Mouse (Mus musculus) left cerebral cortex, adult 2 months (tissue): ENCODE measurements at regions not wholly inside any gene's neighbourhood (a gene's known extent, or its start where the extent isn't known, plus 50 kb on each side); places are given as distances from the start of the nearest gene placed in this dataset.

ENCODE experiments used
- DNase-seq, 2 experiments: peaks; one replicate each; pipeline ENCODE4 v3.0.0; 2021 to 2022; ENCODE audit warnings: low spot score in 2 of 2, mixed read lengths in 1 of 2; ENCODE audit errors: extremely low spot score in 1 of 2
- H3K27ac ChIP-seq: fragments of 200-600 bp; 2 replicates; pipeline ENCODE4 v1.8.1; 2022
- H3K4me3 ChIP-seq: fragments of 200-600 bp; 2 replicates; pipeline ENCODE4 v1.8.1; 2022
- CTCF ChIP-seq: fragments of 200-600 bp; IDR thresholded peaks from 2 replicates; pipeline ENCODE4 v1.8.1; 2022; ENCODE audit warnings: antibody characterized with exemption, mild to moderate bottlenecking, moderate library complexity
- intact Hi-C: fragments of 180-260 bp; cut with DNase I; formaldehyde crosslinking; loops from one replicate; pipeline ENCODE4 v1.15.1; 2025

DNA sequence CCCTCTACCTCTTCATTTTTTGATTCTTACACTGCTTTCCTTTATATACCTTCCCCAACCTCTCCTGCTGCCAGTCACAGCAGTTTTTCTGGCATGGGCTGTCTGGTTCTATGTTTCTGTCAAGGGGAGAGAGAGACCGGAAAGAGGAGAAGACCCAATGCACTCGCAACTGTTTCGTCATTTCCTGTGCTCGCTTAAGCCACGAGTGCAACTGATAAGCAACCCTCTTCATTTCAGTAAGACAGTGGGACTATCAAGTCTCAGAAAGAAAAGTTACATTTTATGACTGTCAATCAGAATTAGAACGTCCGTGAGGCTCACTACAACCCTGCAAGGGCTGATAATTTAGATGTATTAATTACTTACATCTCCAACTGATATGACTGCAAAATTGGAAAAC lies 312.2 kb downstream of the Etnk1 start:
- no peak overlapping the region for H3K4me3 ChIP-seq
- DNase-seq, result no peak
- TF ChIP-seq CTCF, result no peak
- intact Hi-C loops, result loop anchor here (5.0 kb wide), 1 partner anchor 67 kb away; no protein-coding TSS in a partner anchor
- H3K27ac ChIP-seq, result no peak overlapping the region

- no peak for DNase-seq
- intact Hi-C loops, result loop anchor here (5.0 kb wide), 1 partner anchor 68 kb away; no protein-coding TSS in a partner anchor
- H3K4me3 ChIP-seq, result no peak overlapping the region
- H3K27ac ChIP-seq, result no peak overlapping the region
- TF ChIP-seq CTCF, result no peak
These were observed 312.8 kb downstream of the Etnk1 start for GRCm38 (mm10) chr6:143479701-143480388.

- H3K27ac ChIP-seq, result no peak overlapping the region
- no peak overlapping the region for H3K4me3 ChIP-seq
- peak; percentile 38 for TF ChIP-seq CTCF
- intact Hi-C loops, result no loop called here
- no peak for DNase-seq
These were observed 315.3 kb downstream of the Etnk1 start for GRCm38 (mm10) chr6:143482272-143482671.

DNA sequence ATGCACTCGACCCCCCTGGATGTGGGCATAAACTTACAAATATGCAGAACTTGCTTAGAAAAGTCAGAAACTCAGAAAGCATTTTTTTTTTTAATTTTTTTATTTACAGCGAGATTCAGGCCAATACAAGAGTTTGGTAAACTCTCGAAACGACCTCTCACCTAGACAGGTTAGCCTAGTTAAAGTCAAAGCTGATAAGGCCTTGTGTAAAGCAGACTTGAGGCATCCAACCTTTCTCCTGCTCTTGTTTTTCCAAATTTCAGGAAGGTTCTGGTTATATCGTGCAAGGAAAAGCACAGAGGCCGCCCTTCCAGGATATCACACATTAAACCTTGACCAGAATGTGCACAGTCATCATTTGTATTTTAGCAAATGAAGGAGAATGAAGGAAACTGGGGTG lies 315.8 kb downstream of the Etnk1 start:
- intact Hi-C loops, result no loop called here
- DNase-seq, result no peak
- no peak for TF ChIP-seq CTCF
- Histone ChIP-seq H3K27ac (no peak overlapping the region), H3K4me3 (no peak overlapping the region)

- no peak for DNase-seq
- no peak for TF ChIP-seq CTCF
- H3K27ac ChIP-seq, result no peak overlapping the region
- H3K4me3 ChIP-seq, result no peak overlapping the region
- intact Hi-C loops, result no loop called here
These were observed 317.9 kb downstream of the Etnk1 start for GRCm38 (mm10) chr6:143484941-143485340.

DNA sequence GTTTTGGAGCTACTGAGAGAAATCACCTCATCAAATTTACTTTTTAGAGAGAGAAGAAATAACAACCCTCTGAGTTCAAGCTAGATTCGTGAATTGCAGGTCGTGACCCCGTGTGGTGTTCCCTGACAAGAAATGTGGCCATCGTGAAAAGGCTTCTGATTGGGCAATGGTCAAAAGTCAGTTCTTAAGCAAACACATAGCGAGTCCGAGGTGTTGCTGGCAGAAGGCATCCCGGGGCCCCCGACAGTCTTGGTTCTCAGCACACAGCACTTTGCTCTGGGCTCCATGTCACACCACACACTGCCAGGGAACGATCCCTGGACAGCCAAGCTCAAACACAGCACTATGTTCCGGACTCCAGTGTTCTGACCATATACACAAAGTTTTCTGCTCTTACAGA lies 320.0 kb downstream of the Etnk1 start:
- DNase-seq, result no peak
- intact Hi-C loops, result no loop called here
- H3K4me3 ChIP-seq, result no peak overlapping the region
- TF ChIP-seq CTCF, result no peak
- H3K27ac ChIP-seq, result no peak overlapping the region

- Histone ChIP-seq H3K4me3 (no peak overlapping the region), H3K27ac (no peak overlapping the region)
- TF ChIP-seq CTCF, result no peak
- intact Hi-C loops, result no loop called here
- no peak for DNase-seq
These were observed 323.0 kb downstream of the Etnk1 start for GRCm38 (mm10) chr6:143490019-143490418.

DNA sequence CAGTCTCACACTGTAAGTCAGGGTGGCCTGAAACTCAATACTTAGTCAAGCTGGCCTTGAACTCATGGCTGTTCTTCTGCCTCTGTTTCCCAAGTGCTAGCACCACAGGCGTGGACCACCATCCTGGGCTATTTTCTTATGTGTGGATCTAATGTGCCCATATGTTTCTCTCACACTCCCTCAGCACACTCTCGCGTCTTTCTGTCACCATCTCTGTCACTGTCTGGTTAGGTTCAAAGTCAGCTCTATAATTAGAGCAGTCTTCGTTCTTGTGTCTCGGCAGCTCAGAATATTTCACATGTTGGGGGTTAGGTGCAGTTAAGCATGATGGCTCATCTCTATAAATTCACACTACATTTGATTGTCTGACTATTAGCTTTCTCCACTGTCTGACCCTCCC lies 324.4 kb downstream of the Etnk1 start:
- TF ChIP-seq CTCF, result no peak
- intact Hi-C loops, result no loop called here
- no peak for DNase-seq
- Histone ChIP-seq H3K4me3 (no peak overlapping the region), H3K27ac (no peak overlapping the region)

GRCm38 (mm10) chr6:143493543-143493942 lies 326.5 kb downstream of the Etnk1 start:
- Histone ChIP-seq H3K27ac (no peak overlapping the region), H3K4me3 (no peak overlapping the region)
- DNase-seq, result no peak
- intact Hi-C loops, result no loop called here
- TF ChIP-seq CTCF, result no peak

DNA sequence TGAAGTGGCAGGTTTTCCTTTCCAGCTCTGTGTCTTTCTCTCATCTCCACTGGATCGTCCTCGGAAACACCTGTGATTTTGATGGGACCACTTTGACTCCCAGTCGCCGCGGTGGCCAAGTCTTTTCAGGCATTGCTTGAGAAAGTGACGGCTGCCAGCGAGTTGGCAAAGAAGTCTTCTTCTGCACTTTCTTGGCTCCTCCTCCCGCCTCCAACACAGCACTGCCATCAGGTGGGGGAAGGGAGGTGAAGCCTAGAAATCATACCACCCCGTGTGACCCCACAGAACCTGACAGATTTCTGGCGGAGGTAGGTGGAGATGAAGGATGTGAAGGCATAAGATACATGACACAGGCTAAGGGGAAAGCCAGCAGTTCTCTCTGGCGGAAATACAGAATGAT lies 327.3 kb downstream of the Etnk1 start:
- DNase-seq, result no peak
- Histone ChIP-seq H3K27ac (no peak overlapping the region), H3K4me3 (no peak overlapping the region)
- intact Hi-C loops, result no loop called here
- TF ChIP-seq CTCF, result no peak

DNA sequence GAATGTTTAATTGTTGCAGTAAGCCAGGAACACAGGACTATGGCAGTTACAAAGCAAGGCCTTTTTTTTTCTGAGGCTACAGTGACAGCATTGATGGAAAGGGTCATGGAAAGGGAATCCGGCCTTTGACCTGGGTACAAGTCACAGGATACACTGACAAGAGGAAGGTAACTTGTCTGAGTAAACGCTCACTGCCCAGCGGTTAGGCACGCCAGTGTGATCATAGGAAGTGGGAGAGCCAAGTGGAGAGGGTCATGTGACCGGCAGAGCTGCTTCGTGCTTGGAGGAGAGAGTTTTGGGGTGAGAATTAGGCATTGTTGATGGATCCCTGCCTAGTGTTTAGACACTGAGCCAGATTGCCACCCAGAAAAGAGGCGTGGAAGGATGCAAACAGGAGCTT lies 327.9 kb downstream of the Etnk1 start:
- Histone ChIP-seq H3K4me3 (no peak overlapping the region), H3K27ac (no peak overlapping the region)
- TF ChIP-seq CTCF, result no peak
- DNase-seq, result no peak
- intact Hi-C loops, result no loop called here

DNA sequence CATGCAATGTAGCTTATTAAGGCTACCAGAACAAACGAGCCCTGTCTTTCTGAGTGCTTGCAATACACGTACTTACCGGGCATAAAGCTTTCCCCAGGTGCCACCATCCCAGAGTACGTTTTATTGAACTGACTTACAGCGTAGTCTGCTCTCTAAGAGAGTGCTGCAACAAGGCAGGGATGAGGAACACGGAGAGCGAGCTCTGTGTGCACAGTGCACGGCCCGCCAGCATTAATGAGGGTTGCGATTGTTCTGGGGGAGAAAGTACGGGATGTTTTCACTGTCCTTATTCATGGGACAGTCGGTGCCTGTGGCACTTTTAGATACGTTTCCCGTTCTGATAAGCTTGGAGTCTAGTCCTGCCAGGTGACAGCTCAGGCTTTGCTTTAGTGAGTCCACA lies 331.7 kb downstream of the Etnk1 start:
- intact Hi-C loops, result no loop called here
- no peak for DNase-seq
- Histone ChIP-seq H3K27ac (no peak overlapping the region), H3K4me3 (no peak overlapping the region)
- no peak for TF ChIP-seq CTCF

GRCm38 (mm10) chr6:143499259-143500043 lies 332.4 kb downstream of the Etnk1 start:
- TF ChIP-seq CTCF, result no peak
- Histone ChIP-seq H3K4me3 (no peak overlapping the region), H3K27ac (no peak overlapping the region)
- intact Hi-C loops, result no loop called here
- DNase-seq, result no peak
